In the genomic region with DNA sequence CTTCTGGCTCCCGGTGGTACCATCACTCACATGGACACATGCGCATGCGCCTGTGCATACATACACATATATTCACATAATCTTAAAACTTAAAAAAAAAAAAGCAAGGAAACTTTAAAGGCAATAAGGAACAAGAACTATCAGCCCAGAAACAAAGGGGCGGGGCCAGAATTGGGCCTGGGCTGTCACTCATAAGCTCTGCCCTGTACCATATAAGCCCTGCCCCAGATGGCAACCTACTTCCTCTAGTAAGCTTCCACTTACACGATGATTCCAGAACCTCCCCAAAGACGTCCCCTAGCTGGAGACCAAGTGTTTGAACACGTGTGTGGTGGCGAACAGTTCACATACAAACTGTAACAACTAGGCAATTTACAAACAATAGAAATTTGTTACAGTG, we compare ENCODE assay signal across 29 mouse cellular contexts.
DNase-seq lines count a peak whose midpoint lies in the region; ATAC-seq lines count a peak whose summit lies in the region.
"Had no signal": no experiment of that assay in that cellular context is flagged by ENCODE, and none has a peak within 500 bp of the region (broad histone marks: within the 10 kb centered on the region; RNA-seq: fewer than 3 reads in every experiment).

No protein-coding gene starts in this region.

- peaks cover 12% of the 10 kb centered on the region for H3K4me1 ChIP-seq in forebrain, embryonic 10.5 days
- H3K4me1 ChIP-seq in forebrain, embryonic 11.5 days (replicated peaks; ENCODE audit: control insufficient read depth, insufficient read depth, low read length), result no peaks in the 10 kb centered on the region
- H3K4me1 ChIP-seq in embryonic facial prominence, embryonic 10.5 days, result peaks cover 35% of the 10 kb centered on the region
- peaks cover 62% of the 10 kb centered on the region for H3K4me1 ChIP-seq in liver, embryonic 15.5 days (replicated peaks)
- H3K4me1 ChIP-seq: heart, embryonic 10.5 days; heart, embryonic 15.5 days had no signal

- intact Hi-C loops in left cerebral cortex, postnatal 14 days (cut with DNase I), result no loop called here

- no peaks in the 10 kb centered on the region for H3K9me3 ChIP-seq in forebrain, embryonic 10.5 days
- no peaks in the 10 kb centered on the region for H3K9me3 ChIP-seq in forebrain, embryonic 11.5 days (ENCODE audit: control insufficient read depth, low read length)
- no peaks in the 10 kb centered on the region for H3K9me3 ChIP-seq in embryonic facial prominence, embryonic 10.5 days
- H3K9me3 ChIP-seq in liver, embryonic 15.5 days (replicated peaks), result no peaks in the 10 kb centered on the region
- H3K9me3 ChIP-seq: embryonic facial prominence, embryonic 15.5 days; heart, embryonic 10.5 days; heart, embryonic 15.5 days; hindbrain, embryonic 12.5 days; intestine, embryonic 15.5 days; midbrain, embryonic 10.5 days had no signal

- WGBS in forebrain, embryonic 10.5 days, result 90% methylated on average over 8 of the region's 8 CpGs
- 89% methylated on average over 8 of the region's 8 CpGs for WGBS in forebrain, embryonic 11.5 days
- 88% methylated on average over 8 of the region's 8 CpGs for WGBS in embryonic facial prominence, embryonic 10.5 days
- 57% methylated on average over 8 of the region's 8 CpGs for WGBS in liver, embryonic 15.5 days (ENCODE audit: insufficient replicate concordance)

- no peak for ATAC-seq in forebrain, embryonic 11.5 days (replicated peaks; ENCODE audit: low FRiP score)
- no peak for ATAC-seq in liver, embryonic 15.5 days (ENCODE audit: insufficient read depth)
- ATAC-seq: forebrain, embryonic 14.5 days; hindbrain, postnatal 0 days; intestine, embryonic 15.5 days; midbrain, embryonic 16.5 days had no signal

- 0 out of 2 replicates have a peak overlapping the region, but pooled peaks have one; percentile 37 for H3K27ac ChIP-seq in forebrain, embryonic 10.5 days
- H3K27ac ChIP-seq in forebrain, embryonic 11.5 days (ENCODE audit: low read depth, low read length), result no peak overlapping the region
- H3K27ac ChIP-seq in embryonic facial prominence, embryonic 10.5 days (replicated peaks), result peak overlapping the region; percentile 20
- H3K27ac ChIP-seq in liver, embryonic 15.5 days (replicated peaks), result peak overlapping the region; percentile 31
- H3K27ac ChIP-seq: embryonic facial prominence, embryonic 15.5 days; heart, embryonic 10.5 days; heart, embryonic 15.5 days; hindbrain, embryonic 12.5 days; intestine, embryonic 15.5 days; kidney, postnatal 0 days; midbrain, embryonic 10.5 days had no signal

- H3K4me2 ChIP-seq in forebrain, embryonic 11.5 days (ENCODE audit: low read depth, low read length, severe bottlenecking), result no peak overlapping the region
- no peak overlapping the region for H3K4me2 ChIP-seq in liver, embryonic 15.5 days
- H3K4me2 ChIP-seq: embryonic facial prominence, embryonic 15.5 days; heart, embryonic 15.5 days; hindbrain, embryonic 12.5 days; intestine, embryonic 15.5 days had no signal

- no peak for DNase-seq in forebrain, embryonic 10.5 days (ENCODE audit: extremely low spot score, low spot score)
- no peak for DNase-seq in forebrain, embryonic 11.5 days (ENCODE audit: low spot score)
- peak; percentile 25 for DNase-seq in 416B (ENCODE audit: low read depth)
- no peak for DNase-seq in embryonic facial prominence, embryonic 10.5 days (ENCODE audit: low spot score)
- DNase-seq in left cerebral cortex, postnatal 14 days (ENCODE audit: low spot score in 2 of 2), result no peak
- no peak for DNase-seq in cerebellum, adult 18-20 months
- DNase-seq: adrenal gland, postnatal 25 days; cerebellum, adult 2 months; cerebellum, postnatal 14 days; gastrocnemius, postnatal 25 days; heart, adult 11 months; heart, postnatal 36 days; kidney, adult 8-10 months; kidney, postnatal 4 days; layer of hippocampus, postnatal 36 days; lung, adult 2 months; lung, postnatal 10 days; right cerebral cortex, postnatal 4 days had no signal

- no peak overlapping the region for H3K4me3 ChIP-seq in forebrain, embryonic 10.5 days
- no peak overlapping the region for H3K4me3 ChIP-seq in forebrain, embryonic 11.5 days (ENCODE audit: low read depth, low read length)
- no peak overlapping the region for H3K4me3 ChIP-seq in embryonic facial prominence, embryonic 10.5 days
- no peak overlapping the region for H3K4me3 ChIP-seq in liver, embryonic 15.5 days (replicated peaks)
- H3K4me3 ChIP-seq: embryonic facial prominence, embryonic 15.5 days; heart, embryonic 10.5 days; heart, embryonic 15.5 days; hindbrain, embryonic 12.5 days; intestine, embryonic 15.5 days; midbrain, embryonic 10.5 days had no signal

- H3K9ac ChIP-seq in forebrain, embryonic 11.5 days (ENCODE audit: low read length), result no peak overlapping the region
- no peak overlapping the region for H3K9ac ChIP-seq in liver, embryonic 15.5 days
- H3K9ac ChIP-seq: embryonic facial prominence, embryonic 15.5 days; heart, embryonic 15.5 days; hindbrain, embryonic 12.5 days; intestine, embryonic 15.5 days had no signal

- no peaks in the 10 kb centered on the region for H3K27me3 ChIP-seq in forebrain, embryonic 10.5 days (ENCODE audit: poor library complexity, severe bottlenecking)
- no peaks in the 10 kb centered on the region for H3K27me3 ChIP-seq in forebrain, embryonic 11.5 days (ENCODE audit: control insufficient read depth, insufficient read depth, low read length)
- no peaks in the 10 kb centered on the region for H3K27me3 ChIP-seq in embryonic facial prominence, embryonic 10.5 days (replicated peaks; ENCODE audit: low read depth, poor library complexity, severe bottlenecking)
- no peaks in the 10 kb centered on the region for H3K27me3 ChIP-seq in liver, embryonic 15.5 days
- H3K27me3 ChIP-seq: embryonic facial prominence, embryonic 15.5 days; hindbrain, embryonic 12.5 days; intestine, embryonic 15.5 days had no signal

- H3K36me3 ChIP-seq in forebrain, embryonic 10.5 days (replicated peaks), result no peaks in the 10 kb centered on the region
- no peaks in the 10 kb centered on the region for H3K36me3 ChIP-seq in forebrain, embryonic 11.5 days (ENCODE audit: control insufficient read depth, insufficient read depth, low read length)
- H3K36me3 ChIP-seq in embryonic facial prominence, embryonic 10.5 days (replicated peaks), result 0 out of 2 replicates have a peak, but pooled peaks cover 2% of the 10 kb centered on the region
- no peaks in the 10 kb centered on the region for H3K36me3 ChIP-seq in liver, embryonic 15.5 days (replicated peaks)
- H3K36me3 ChIP-seq: embryonic facial prominence, embryonic 15.5 days; heart, embryonic 10.5 days; heart, embryonic 15.5 days; hindbrain, embryonic 12.5 days; intestine, embryonic 15.5 days; midbrain, embryonic 10.5 days had no signal
